Mouse (Mus musculus): ENCODE results near the gene Ccnk. TPM values are rescaled to one million over a fixed set of nuclear protein-coding genes. Genes with fewer than 3 reads are reported as not detected.

Gene Ccnk
- polyA plus RNA-seq, 1 experiment from 2014 or later = 2.4 TPM

DNA sequence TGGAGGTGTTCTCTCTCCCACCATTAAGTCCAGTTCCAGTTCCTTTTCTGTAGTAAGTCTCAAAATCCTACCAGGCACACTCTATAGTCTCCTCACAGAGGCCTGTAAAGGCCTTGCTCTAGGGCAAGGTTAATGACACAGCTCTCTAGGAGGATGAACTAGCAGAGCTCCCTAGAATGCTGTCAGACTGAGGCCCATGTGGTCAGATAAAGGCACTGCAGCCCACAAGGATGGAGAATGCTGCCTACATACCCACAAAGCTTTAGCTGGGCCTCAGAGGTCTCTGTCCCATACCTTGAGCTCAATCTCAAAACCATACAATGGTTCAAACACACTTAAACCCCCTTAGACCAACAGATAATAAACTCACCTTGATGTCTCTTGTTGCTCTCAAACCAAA lies 19.5 kb upstream of the Ccnk start:
- no peak for ATAC-seq (ENCODE audit: low read depth)
- H3K9me3 ChIP-seq (ENCODE audit: control insufficient read depth, low read length) = no peaks in the 10 kb centered on the region
- H3K4me1 ChIP-seq (replicated peaks; ENCODE audit: control insufficient read depth, insufficient read depth, low read length) = no peaks in the 10 kb centered on the region
- H3K4me3 ChIP-seq (ENCODE audit: low read length) = no peak overlapping the region
- no peak overlapping the region for H3K9ac ChIP-seq (ENCODE audit: low read length)
- H3K4me2 ChIP-seq (ENCODE audit: low read depth, low read length) = no peak overlapping the region
- H3K27ac ChIP-seq (ENCODE audit: low read length) = no peak overlapping the region
- peaks cover 10% of the 10 kb centered on the region for H3K36me3 ChIP-seq (ENCODE audit: control insufficient read depth, insufficient read depth, low read length)
- H3K27me3 ChIP-seq (ENCODE audit: control insufficient read depth, insufficient read depth, low read depth, low read length) = no peaks in the 10 kb centered on the region

DNA sequence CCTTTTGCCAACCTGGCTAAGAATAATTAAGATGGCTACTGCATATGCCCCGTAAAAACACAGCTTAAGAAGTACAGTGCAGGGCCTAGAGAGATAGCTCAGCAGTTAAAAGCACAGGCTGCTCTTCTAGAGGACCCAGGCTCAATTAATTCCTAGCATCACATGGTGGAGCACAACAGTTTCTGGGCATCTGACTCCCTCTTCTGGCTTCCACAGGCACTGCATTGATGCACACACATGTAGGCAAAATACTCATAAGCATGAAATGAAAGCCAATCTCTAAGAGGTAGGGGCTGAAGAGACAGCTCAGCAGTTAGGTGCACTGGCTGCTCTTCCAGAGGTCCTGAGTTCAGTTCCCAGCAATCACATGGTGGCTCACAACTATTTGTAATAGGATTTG lies 17.3 kb upstream of the Ccnk start:
- WGBS = 91% methylated on average over 1 of the region's 1 CpGs
- H3K9ac ChIP-seq (ENCODE audit: low read length) = no peak overlapping the region
- H3K36me3 ChIP-seq (ENCODE audit: control insufficient read depth, insufficient read depth, low read length) = peaks cover 10% of the 10 kb centered on the region
- no peak for ATAC-seq (ENCODE audit: low read depth)
- no peak overlapping the region for H3K4me3 ChIP-seq (ENCODE audit: low read length)
- no peaks in the 10 kb centered on the region for H3K9me3 ChIP-seq (ENCODE audit: control insufficient read depth, low read length)
- no peaks in the 10 kb centered on the region for H3K27me3 ChIP-seq (ENCODE audit: control insufficient read depth, insufficient read depth, low read depth, low read length)
- no peak overlapping the region for H3K27ac ChIP-seq (ENCODE audit: low read length)
- no peak overlapping the region for H3K4me2 ChIP-seq (ENCODE audit: low read depth, low read length)
- no peaks in the 10 kb centered on the region for H3K4me1 ChIP-seq (replicated peaks; ENCODE audit: control insufficient read depth, insufficient read depth, low read length)

DNA sequence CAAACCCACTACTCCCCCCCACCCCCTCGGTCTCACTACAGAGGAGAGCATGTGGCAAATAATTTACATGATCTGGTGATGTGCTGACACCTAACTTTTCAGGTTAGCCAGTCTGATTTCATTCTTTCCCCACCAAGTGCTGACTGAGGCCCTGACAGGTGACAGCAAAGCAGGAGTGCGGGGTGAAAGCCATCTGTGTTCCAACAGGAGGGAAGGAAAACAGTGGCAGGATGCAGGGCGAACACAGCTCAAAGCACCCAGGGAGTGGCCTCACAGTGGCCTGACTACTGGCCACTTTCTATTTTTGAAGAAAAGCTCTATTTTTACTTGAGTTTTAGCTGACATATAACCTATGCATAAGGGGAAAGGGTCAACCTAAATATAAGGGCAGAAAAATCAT lies 15.7 kb upstream of the Ccnk start:
- Histone ChIP-seq H3K4me2 (ENCODE audit: low read depth, low read length) (no peak overlapping the region), H3K27me3 (ENCODE audit: control insufficient read depth, insufficient read depth, low read depth, low read length) (no peaks in the 10 kb centered on the region), H3K9me3 (ENCODE audit: control insufficient read depth, low read length) (no peaks in the 10 kb centered on the region), H3K27ac (ENCODE audit: low read length) (no peak overlapping the region), H3K4me1 (replicated peaks; ENCODE audit: control insufficient read depth, insufficient read depth, low read length) (peaks cover 4% of the 10 kb centered on the region), H3K36me3 (ENCODE audit: control insufficient read depth, insufficient read depth, low read length) (peaks cover 7% of the 10 kb centered on the region), H3K4me3 (ENCODE audit: low read length) (no peak overlapping the region), H3K9ac (ENCODE audit: low read length) (no peak overlapping the region)
- WGBS = 78% methylated on average over 3 of the region's 3 CpGs
- ATAC-seq (ENCODE audit: low read depth) = no peak

DNA sequence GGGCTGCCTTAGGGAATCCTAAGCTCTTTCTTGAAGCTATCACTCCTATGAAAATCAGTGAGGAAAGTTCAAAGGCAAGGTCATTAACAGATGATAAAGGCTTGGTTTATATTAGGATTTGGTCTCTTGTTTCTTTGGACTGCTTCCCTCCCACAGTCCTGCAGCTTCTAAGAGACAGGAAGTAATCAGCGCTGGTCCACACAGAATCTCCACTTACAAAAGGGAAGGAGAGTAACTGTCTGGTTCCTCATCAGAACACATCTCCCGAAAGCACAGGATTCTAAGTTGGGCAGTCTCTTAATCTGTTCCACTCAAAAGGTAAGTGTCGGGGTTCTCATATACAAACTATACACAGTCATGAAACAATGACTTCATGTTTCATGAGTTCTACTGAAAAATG lies 10.5 kb upstream of the Ccnk start:
- H3K4me3 ChIP-seq (ENCODE audit: low read length) = no peak overlapping the region
- no peak overlapping the region for H3K4me2 ChIP-seq (ENCODE audit: low read depth, low read length)
- 45% methylated on average over 3 of the region's 3 CpGs for WGBS
- no peak overlapping the region for H3K9ac ChIP-seq (ENCODE audit: low read length)
- no peak overlapping the region for H3K27ac ChIP-seq (ENCODE audit: low read length)
- H3K27me3 ChIP-seq (ENCODE audit: control insufficient read depth, insufficient read depth, low read depth, low read length) = no peaks in the 10 kb centered on the region
- H3K9me3 ChIP-seq (ENCODE audit: control insufficient read depth, low read length) = no peaks in the 10 kb centered on the region
- H3K36me3 ChIP-seq (ENCODE audit: control insufficient read depth, insufficient read depth, low read length) = peaks cover 4% of the 10 kb centered on the region; the same call in 1 of the 2 replicates
- peaks cover 16% of the 10 kb centered on the region for H3K4me1 ChIP-seq (replicated peaks; ENCODE audit: control insufficient read depth, insufficient read depth, low read length)
- no peak for ATAC-seq (ENCODE audit: low read depth)

DNA sequence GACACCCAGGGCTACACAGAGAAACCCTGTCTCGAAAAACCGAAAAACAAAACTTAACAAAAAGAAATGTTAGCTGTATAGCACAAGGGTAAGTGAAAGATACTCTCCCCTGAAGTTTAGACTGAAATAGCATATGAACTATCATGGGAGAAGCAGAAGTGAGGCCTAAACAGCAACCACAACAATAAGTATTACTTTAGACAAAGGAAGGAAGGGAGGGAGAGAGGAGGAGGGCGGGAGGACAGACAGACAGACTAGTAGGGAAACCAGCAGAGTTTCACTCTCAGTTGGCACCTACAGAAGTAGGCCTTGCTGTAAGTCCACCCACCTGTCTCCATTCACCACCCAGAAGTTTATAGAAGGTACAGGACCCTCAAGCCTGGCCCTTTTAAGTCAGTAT lies 8.9 kb upstream of the Ccnk start:
- Histone ChIP-seq H3K27ac (ENCODE audit: low read length) (no peak overlapping the region), H3K9me3 (ENCODE audit: control insufficient read depth, low read length) (no peaks in the 10 kb centered on the region), H3K4me1 (replicated peaks; ENCODE audit: control insufficient read depth, insufficient read depth, low read length) (peaks cover 16% of the 10 kb centered on the region), H3K4me2 (ENCODE audit: low read depth, low read length) (no peak overlapping the region), H3K27me3 (ENCODE audit: control insufficient read depth, insufficient read depth, low read depth, low read length) (no peaks in the 10 kb centered on the region), H3K36me3 (ENCODE audit: control insufficient read depth, insufficient read depth, low read length) (no peaks in the 10 kb centered on the region), H3K9ac (ENCODE audit: low read length) (no peak overlapping the region), H3K4me3 (ENCODE audit: low read length) (no peak overlapping the region)
- no peak for ATAC-seq (ENCODE audit: low read depth)
- 86% methylated on average over 3 of the region's 3 CpGs for WGBS

DNA sequence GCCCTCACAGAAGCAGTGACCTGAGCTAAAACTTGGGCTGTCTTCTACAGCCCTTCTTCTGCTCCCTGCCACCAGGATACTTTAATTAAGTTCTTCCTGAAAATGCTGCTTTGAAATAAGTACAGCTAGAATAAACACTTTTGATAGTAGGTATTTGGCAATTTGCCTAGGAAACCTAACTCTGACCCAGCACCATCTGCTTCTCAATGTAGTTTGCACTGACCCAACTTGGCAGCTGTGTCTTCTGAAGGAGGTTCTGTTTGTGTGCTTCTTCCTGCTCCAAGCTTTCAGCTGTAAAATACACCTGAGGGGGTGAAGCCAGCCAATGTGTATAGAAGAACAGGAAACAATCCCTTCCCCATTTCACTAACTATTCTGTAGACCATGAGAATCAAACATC lies 8.0 kb upstream of the Ccnk start:
- Histone ChIP-seq H3K27me3 (ENCODE audit: control insufficient read depth, insufficient read depth, low read depth, low read length) (no peaks in the 10 kb centered on the region), H3K27ac (ENCODE audit: low read length) (no peak overlapping the region), H3K36me3 (ENCODE audit: control insufficient read depth, insufficient read depth, low read length) (no peaks in the 10 kb centered on the region), H3K4me1 (replicated peaks; ENCODE audit: control insufficient read depth, insufficient read depth, low read length) (peaks cover 17% of the 10 kb centered on the region), H3K4me3 (ENCODE audit: low read length) (no peak overlapping the region), H3K9me3 (ENCODE audit: control insufficient read depth, low read length) (no peaks in the 10 kb centered on the region), H3K9ac (ENCODE audit: low read length) (no peak overlapping the region), H3K4me2 (ENCODE audit: low read depth, low read length) (no peak overlapping the region)
- no peak; the same call in 1 of the 2 replicates for ATAC-seq (ENCODE audit: low read depth)

DNA sequence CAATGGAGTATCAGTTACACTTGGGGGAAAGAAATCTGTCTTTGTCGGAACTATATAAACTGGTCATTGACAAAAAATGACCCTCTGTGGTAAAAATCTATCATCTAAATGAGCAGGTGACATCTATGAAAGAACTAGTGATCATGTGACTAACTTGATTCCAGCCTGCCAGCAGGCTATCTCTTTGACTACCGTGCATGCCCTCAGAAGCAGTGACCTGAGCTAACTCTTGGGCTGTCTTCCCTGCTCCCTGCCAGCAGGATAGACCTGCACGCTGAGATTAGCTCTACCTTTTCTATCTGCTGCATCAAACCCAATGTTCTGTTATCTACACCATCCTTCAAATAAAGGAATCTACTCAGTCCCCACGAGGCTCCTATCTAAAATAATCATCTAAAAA lies 6.7 kb upstream of the Ccnk start:
- no peak for ATAC-seq (ENCODE audit: low read depth)
- 52% methylated on average over 4 of the region's 4 CpGs for whole genome bisulfite sequencing
- peaks cover 29% of the 10 kb centered on the region for H3K4me1 ChIP-seq (replicated peaks; ENCODE audit: control insufficient read depth, insufficient read depth, low read length)
- H3K9me3 ChIP-seq (ENCODE audit: control insufficient read depth, low read length) = no peaks in the 10 kb centered on the region
- no peak overlapping the region for H3K4me2 ChIP-seq (ENCODE audit: low read depth, low read length)
- no peak overlapping the region for H3K27ac ChIP-seq (ENCODE audit: low read length)
- H3K36me3 ChIP-seq (ENCODE audit: control insufficient read depth, insufficient read depth, low read length) = no peaks in the 10 kb centered on the region; the same call in 1 of the 2 replicates
- no peaks in the 10 kb centered on the region for H3K27me3 ChIP-seq (ENCODE audit: control insufficient read depth, insufficient read depth, low read depth, low read length)
- no peak overlapping the region for H3K4me3 ChIP-seq (ENCODE audit: low read length)
- H3K9ac ChIP-seq (ENCODE audit: low read length) = no peak overlapping the region

DNA sequence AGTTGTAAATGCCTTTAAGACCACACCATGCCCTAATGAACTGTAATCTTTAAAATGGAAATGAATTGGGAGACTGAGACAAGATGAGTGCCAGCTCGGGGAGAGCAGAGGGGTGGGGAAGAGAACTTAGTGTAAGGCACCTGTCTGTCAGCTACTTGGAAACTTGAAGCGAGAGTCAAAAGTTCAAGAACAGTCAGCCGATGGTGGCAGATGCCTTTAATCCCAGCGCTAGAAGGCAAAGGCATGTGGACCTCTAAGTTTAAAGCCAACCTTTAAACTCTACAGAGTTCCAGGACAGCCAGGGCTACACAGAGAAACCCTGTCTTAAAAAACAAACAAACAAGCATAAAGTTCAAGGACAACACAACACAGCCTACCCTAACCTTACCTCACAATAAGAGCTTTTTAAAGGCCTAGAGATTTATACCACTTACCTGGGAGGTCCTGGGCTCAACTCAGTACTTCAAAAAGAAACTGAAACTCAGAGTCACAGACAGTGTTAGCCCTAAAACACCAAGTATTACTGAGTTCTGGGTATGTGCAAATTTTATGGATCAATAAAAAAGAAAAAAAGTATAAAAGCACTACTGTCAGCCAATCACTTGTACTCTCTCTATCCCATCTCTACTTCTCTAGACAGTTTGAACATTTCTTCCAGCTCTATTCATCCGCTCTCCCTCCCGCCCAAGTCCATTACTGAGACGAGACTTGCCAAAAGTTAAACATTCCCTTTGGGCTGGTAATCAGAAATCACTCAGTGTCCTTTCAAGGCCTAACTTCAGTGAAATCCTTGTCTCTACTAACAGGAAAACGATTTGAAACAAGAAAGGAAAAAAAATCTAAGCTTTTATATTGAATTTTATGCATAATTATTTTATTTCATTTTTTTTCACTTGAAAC lies 4.5 kb upstream of the Ccnk start:
- ATAC-seq (ENCODE audit: low read depth) = no peak
- peaks cover 26% of the 10 kb centered on the region for H3K4me1 ChIP-seq (replicated peaks; ENCODE audit: control insufficient read depth, insufficient read depth, low read length)
- no peaks in the 10 kb centered on the region; the same call in 1 of the 2 replicates for H3K36me3 ChIP-seq (ENCODE audit: control insufficient read depth, insufficient read depth, low read length)
- H3K9ac ChIP-seq (ENCODE audit: low read length) = no peak overlapping the region
- H3K27ac ChIP-seq (ENCODE audit: low read length) = no peak overlapping the region
- H3K9me3 ChIP-seq (ENCODE audit: control insufficient read depth, low read length) = no peaks in the 10 kb centered on the region
- no peak overlapping the region for H3K4me3 ChIP-seq (ENCODE audit: low read length)
- H3K4me2 ChIP-seq (ENCODE audit: low read depth, low read length) = no peak overlapping the region
- no peaks in the 10 kb centered on the region for H3K27me3 ChIP-seq (ENCODE audit: control insufficient read depth, insufficient read depth, low read depth, low read length)
- WGBS = 61% methylated on average over 8 of the region's 8 CpGs

DNA sequence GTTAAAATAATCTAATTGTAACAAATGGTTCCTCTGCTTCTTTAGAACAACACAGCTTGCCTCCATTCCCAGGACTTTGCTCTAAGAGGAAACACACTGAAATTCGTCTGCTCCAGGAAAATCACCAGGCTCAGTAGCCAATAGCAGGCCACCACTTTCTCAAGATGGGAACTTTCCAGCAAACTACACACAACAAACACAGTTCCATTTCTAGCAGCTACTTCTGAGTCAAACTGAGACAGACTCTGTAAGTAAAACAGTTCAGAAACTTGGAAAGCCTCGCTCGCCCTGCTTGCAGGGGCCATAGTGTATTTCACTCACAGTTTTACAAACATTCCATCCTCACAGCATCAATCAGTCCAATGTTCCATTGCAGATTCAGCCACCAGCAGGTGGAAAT lies 3.0 kb upstream of the Ccnk start:
- Histone ChIP-seq H3K4me1 (replicated peaks; ENCODE audit: control insufficient read depth, insufficient read depth, low read length) (peaks cover 30% of the 10 kb centered on the region), H3K27me3 (ENCODE audit: control insufficient read depth, insufficient read depth, low read depth, low read length) (no peaks in the 10 kb centered on the region), H3K9me3 (ENCODE audit: control insufficient read depth, low read length) (no peaks in the 10 kb centered on the region), H3K4me3 (ENCODE audit: low read length) (no peak overlapping the region), H3K36me3 (ENCODE audit: control insufficient read depth, insufficient read depth, low read length) (no peaks in the 10 kb centered on the region; the same call in 1 of the 2 replicates), H3K9ac (ENCODE audit: low read length) (no peak overlapping the region), H3K27ac (ENCODE audit: low read length) (no peak overlapping the region), H3K4me2 (ENCODE audit: low read depth, low read length) (no peak overlapping the region)
- WGBS = 57% methylated on average over 3 of the region's 3 CpGs
- ATAC-seq (ENCODE audit: low read depth) = no peak
